Mouse (Mus musculus): ENCODE measurements around the gene Dclk2.

DNA sequence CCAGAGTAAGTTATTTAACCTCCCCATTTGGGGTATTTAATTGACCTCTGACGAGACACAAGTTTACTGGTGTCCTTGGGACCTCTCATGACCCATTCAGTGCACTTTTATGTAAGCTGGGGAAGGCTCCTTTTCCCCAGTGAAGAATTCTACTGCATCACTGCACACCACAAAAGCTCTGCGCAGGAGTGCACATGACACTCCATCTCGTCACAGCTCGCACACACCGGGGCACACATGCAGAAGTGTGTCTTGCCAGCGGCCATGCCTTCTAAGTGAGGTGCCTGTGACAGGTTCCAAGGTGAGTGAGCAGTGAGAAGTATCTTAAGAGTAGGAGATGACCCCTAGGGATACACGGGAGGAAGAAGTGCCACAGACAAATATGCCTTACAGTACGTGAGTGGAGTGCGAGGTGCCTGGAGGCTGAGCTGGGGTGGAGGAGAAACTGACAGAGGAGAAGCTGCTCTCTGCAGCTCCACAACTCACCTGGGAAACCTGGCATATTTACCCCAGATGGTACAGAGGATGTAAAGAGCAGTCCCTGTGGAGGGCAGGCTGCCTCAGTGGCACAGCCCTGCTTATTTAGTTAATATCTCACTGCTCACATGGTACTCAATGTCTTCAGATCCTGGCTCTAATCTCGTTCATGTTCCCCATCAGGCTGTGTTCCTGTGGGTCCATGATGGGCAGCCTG lies 58.3 kb downstream of the Dclk2 start:
- TF ChIP-seq CTCF (IDR thresholded peaks at IDR 0.05; ENCODE audit: borderline replicate concordance, insufficient read depth, low read length) (no peak), POLR2A (IDR thresholded peaks at IDR 0.05; ENCODE audit: low read depth, low read length) (no peak)
